Mouse (Mus musculus) spleen, adult 2 months (tissue): Measurements from ENCODE around the gene Cnot2. TPM values are rescaled to one million over a fixed set of nuclear protein-coding genes. Genes with fewer than 3 reads are reported as not detected.

ENCODE experiments used
- DNase-seq, 2 experiments: peaks; one replicate each; pipeline versions ENCODE4 v3.0.0 to v3.0.0-alpha.2; 2012 to 2021; ENCODE audit warnings: low spot score in 2 of 2, low read depth in 1 of 2
- H3K27ac ChIP-seq: fragments of 200-500 bp; 2 replicates; pipeline ENCODE4 v1.5.1; 2012; ENCODE audit warnings: low read length, inconsistent platforms; ENCODE audit not compliant: insufficient read depth
- H3K27me3 ChIP-seq: fragments of 200-500 bp; 2 replicates; pipeline ENCODE4 v1.6.1; 2012; ENCODE audit warnings: mild to moderate bottlenecking, moderate library complexity, low read length, inconsistent platforms; ENCODE audit not compliant: control insufficient read depth, insufficient read depth
- H3K36me3 ChIP-seq: fragments of 200-500 bp; 2 replicates; pipeline ENCODE4 v1.6.1; 2012; ENCODE audit warnings: mild to moderate bottlenecking, low read length, inconsistent platforms; ENCODE audit not compliant: control insufficient read depth, insufficient read depth
- H3K4me1 ChIP-seq: fragments of 200-500 bp; 2 replicates; pipeline ENCODE4 v1.6.1; 2011; ENCODE audit warnings: inconsistent platforms; ENCODE audit not compliant: control insufficient read depth, insufficient read depth, insufficient read length
- H3K4me3 ChIP-seq: fragments of 200-500 bp; 2 replicates; pipeline ENCODE4 v1.5.1; 2011; ENCODE audit warnings: mild to moderate bottlenecking, inconsistent platforms; ENCODE audit not compliant: insufficient read depth, insufficient read length; ENCODE audit errors: extremely low read depth
- CTCF ChIP-seq: fragments of 200-500 bp; IDR thresholded peaks from 2 replicates; pipeline ENCODE4 v1.5.1; 2011; ENCODE audit warnings: mild to moderate bottlenecking, inconsistent platforms; ENCODE audit not compliant: insufficient read depth, insufficient read length, insufficient replicate concordance; ENCODE audit errors: extremely low read depth
- POLR2A ChIP-seq: fragments of 200-500 bp; IDR thresholded peaks from 2 replicates; pipeline ENCODE4 v1.6.1; 2011; ENCODE audit warnings: low read depth, low read length, inconsistent platforms
- WGBS: fragments of 180-500 bp; shearing (Covaris S2); methylation state at CpG from one replicate; pipeline ENCODE4 v1.1.7; 2018; 5-methylcytosine and 5-hydroxymethylcytosine counted together
- polyA plus RNA-seq: library from polyadenylated mRNA; depleted of rRNA; stranded (reverse); fragments of >200 nt; gene quantifications from 2 replicates; pipeline ENCODE4 v1.2.3, GENCODE M21; 2012

Gene Cnot2
- polyA plus RNA-seq, 1 experiment, result 25.6 TPM

- 97% methylated on average over 5 of the region's 5 CpGs for WGBS
- no peak overlapping the region for H3K4me3 ChIP-seq
- H3K27me3 ChIP-seq, result no peaks in the 10 kb centered on the region
- TF ChIP-seq CTCF, result no peak
- no peak for TF ChIP-seq POLR2A
- peaks cover 2% of the 10 kb centered on the region; the same call in 1 of the 2 replicates for H3K4me1 ChIP-seq
- no peak overlapping the region for H3K27ac ChIP-seq
- no peak for DNase-seq
- peaks cover 4% of the 10 kb centered on the region for H3K36me3 ChIP-seq
These were observed 40.6 kb downstream of the Cnot2 start for GRCm38 (mm10) chr10:116540750-116541149.

GRCm38 (mm10) chr10:116537495-116537894 lies 43.8 kb downstream of the Cnot2 start:
- H3K27me3 ChIP-seq, result no peaks in the 10 kb centered on the region
- WGBS, result 94% methylated on average over 3 of the region's 3 CpGs
- H3K36me3 ChIP-seq, result peaks cover 2% of the 10 kb centered on the region
- peaks cover 2% of the 10 kb centered on the region; the same call in 1 of the 2 replicates for H3K4me1 ChIP-seq
- TF ChIP-seq CTCF (no peak), POLR2A (no peak)
- no peak overlapping the region for H3K4me3 ChIP-seq
- DNase-seq, result no peak
- H3K27ac ChIP-seq, result no peak overlapping the region

GRCm38 (mm10) chr10:116534278-116534677 lies 47.0 kb downstream of the Cnot2 start:
- TF ChIP-seq POLR2A (no peak), CTCF (no peak)
- peaks cover 2% of the 10 kb centered on the region for H3K36me3 ChIP-seq

GRCm38 (mm10) chr10:116532561-116532960 lies 48.8 kb downstream of the Cnot2 start:
- Histone ChIP-seq H3K4me1 (0 out of 2 replicates have a peak, but pooled peaks cover 2% of the 10 kb centered on the region), H3K36me3 (peaks cover 1% of the 10 kb centered on the region), H3K27ac (no peak overlapping the region), H3K4me3 (no peak overlapping the region), H3K27me3 (no peaks in the 10 kb centered on the region)
- DNase-seq, result no peak
- no peak for TF ChIP-seq CTCF
- no peak for TF ChIP-seq POLR2A
- 87% methylated on average over 3 of the region's 3 CpGs for WGBS

More at GRCm38 (mm10) chr10:116534278-116534677, 47.0 kb downstream of the Cnot2 start:
- no peak for DNase-seq
- Histone ChIP-seq H3K4me1 (0 out of 2 replicates have a peak, but pooled peaks cover 2% of the 10 kb centered on the region), H3K27me3 (no peaks in the 10 kb centered on the region), H3K4me3 (no peak overlapping the region), H3K27ac (no peak overlapping the region)
- WGBS, result 95% methylated on average over 3 of the region's 3 CpGs

- Histone ChIP-seq H3K36me3 (peaks cover 2% of the 10 kb centered on the region; the same call in 1 of the 2 replicates), H3K27ac (no peak overlapping the region), H3K4me1 (no peaks in the 10 kb centered on the region), H3K27me3 (no peaks in the 10 kb centered on the region), H3K4me3 (no peak overlapping the region)
- 97% methylated on average over 3 of the region's 3 CpGs for WGBS
- no peak for DNase-seq
- TF ChIP-seq POLR2A (no peak), CTCF (no peak)
These were observed 50.2 kb downstream of the Cnot2 start for GRCm38 (mm10) chr10:116531063-116531462.

- no peak overlapping the region for H3K4me3 ChIP-seq
- TF ChIP-seq CTCF (no peak), POLR2A (no peak)
- no peaks in the 10 kb centered on the region for H3K27me3 ChIP-seq
- DNase-seq, result no peak
- 90% methylated on average over 1 of the region's 1 CpGs for WGBS
- no peaks in the 10 kb centered on the region for H3K4me1 ChIP-seq
- H3K27ac ChIP-seq, result no peak overlapping the region
- H3K36me3 ChIP-seq, result peaks cover 1% of the 10 kb centered on the region; the same call in 1 of the 2 replicates
These were observed 61.7 kb downstream of the Cnot2 start for GRCm38 (mm10) chr10:116519588-116519987.

GRCm38 (mm10) chr10:116515590-116515989 lies 65.7 kb downstream of the Cnot2 start:
- H3K36me3 ChIP-seq, result no peaks in the 10 kb centered on the region; the same call in 1 of the 2 replicates
- no peak for DNase-seq
- WGBS, result 88% methylated on average over 6 of the region's 6 CpGs

More at GRCm38 (mm10) chr10:116515590-116515989, 65.7 kb downstream of the Cnot2 start:
- no peak overlapping the region for H3K27ac ChIP-seq
- no peaks in the 10 kb centered on the region for H3K27me3 ChIP-seq
- H3K4me3 ChIP-seq, result no peak overlapping the region
- no peak for TF ChIP-seq CTCF
- TF ChIP-seq POLR2A, result no peak
- H3K4me1 ChIP-seq, result peaks cover 2% of the 10 kb centered on the region
